Mouse (Mus musculus) thymus, adult 2 months (tissue): ENCODE results near the gene Lingo1. TPM values are rescaled to one million over a fixed set of nuclear protein-coding genes. Genes with fewer than 3 reads are reported as not detected.

ENCODE experiments used
- DNase-seq: peaks from one replicate; pipeline ENCODE4 v3.0.0; 2021
- H3K27ac ChIP-seq: fragments of 200-500 bp; 2 replicates; pipeline ENCODE4 v1.5.1; 2012; ENCODE audit warnings: low read length, control low read depth; ENCODE audit not compliant: control insufficient read depth, insufficient read depth
- H3K27me3 ChIP-seq: fragments of 200-500 bp; 2 replicates; pipeline ENCODE4 v1.6.1; 2012; ENCODE audit warnings: mild to moderate bottlenecking, low read length, moderate library complexity, mixed read lengths; ENCODE audit not compliant: control insufficient read depth, insufficient read depth
- H3K36me3 ChIP-seq: fragments of 200-500 bp; 2 replicates; pipeline ENCODE4 v1.6.1; 2012; ENCODE audit warnings: mild to moderate bottlenecking, low read length, moderate library complexity; ENCODE audit not compliant: control insufficient read depth, insufficient read depth
- H3K4me1 ChIP-seq: fragments of 200-500 bp; replicated peaks from 2 replicates; pipeline ENCODE4 v1.6.1; 2012; ENCODE audit warnings: low read length; ENCODE audit not compliant: control insufficient read depth, insufficient read depth
- H3K4me3 ChIP-seq: fragments of 200-500 bp; 2 replicates; pipeline ENCODE4 v1.5.1; 2012; ENCODE audit warnings: mild to moderate bottlenecking, low read length, control low read depth, moderate library complexity; ENCODE audit not compliant: control insufficient read depth, insufficient read depth
- CTCF ChIP-seq: fragments of 200-500 bp; IDR thresholded peaks from 2 replicates; pipeline ENCODE4 v1.5.1; 2012; ENCODE audit warnings: mild to moderate bottlenecking, control low read depth, low read length, moderate library complexity, borderline replicate concordance; ENCODE audit not compliant: control insufficient read depth, poor library complexity, insufficient read depth; ENCODE audit errors: extremely low read depth
- POLR2A ChIP-seq: fragments of 200-500 bp; IDR thresholded peaks from 2 replicates; pipeline ENCODE4 v1.6.1; 2012; ENCODE audit warnings: mild to moderate bottlenecking, low read length, control low read depth, moderate library complexity; ENCODE audit not compliant: control insufficient read depth, poor library complexity, insufficient read depth; ENCODE audit errors: extremely low read depth
- WGBS: fragments of 180-500 bp; shearing (Covaris S2); methylation state at CpG from one replicate; pipeline ENCODE4 v1.1.7; 2018; 5-methylcytosine and 5-hydroxymethylcytosine counted together
- polyA plus RNA-seq: library from polyadenylated mRNA; depleted of rRNA; stranded (reverse); fragments of >200 nt; gene quantifications from 2 replicates; pipeline ENCODE4 v1.2.3, GENCODE M21; 2012

Lingo1 gene
- polyA plus RNA-seq, 1 experiment = 5.2 TPM

GRCm38 (mm10) chr9:56637403-56637857 lies 158.8 kb downstream of the Lingo1 start:
- TF ChIP-seq POLR2A (no peak), CTCF (no peak)
- no peak overlapping the region for H3K4me3 ChIP-seq
- WGBS = 22% methylated on average over 29 of the region's 29 CpGs
- H3K27ac ChIP-seq = no peak overlapping the region
- H3K27me3 ChIP-seq = peaks cover 9% of the 10 kb centered on the region
- no peaks in the 10 kb centered on the region for H3K36me3 ChIP-seq
- peaks cover 24% of the 10 kb centered on the region for H3K4me1 ChIP-seq
- DNase-seq = no peak

DNA sequence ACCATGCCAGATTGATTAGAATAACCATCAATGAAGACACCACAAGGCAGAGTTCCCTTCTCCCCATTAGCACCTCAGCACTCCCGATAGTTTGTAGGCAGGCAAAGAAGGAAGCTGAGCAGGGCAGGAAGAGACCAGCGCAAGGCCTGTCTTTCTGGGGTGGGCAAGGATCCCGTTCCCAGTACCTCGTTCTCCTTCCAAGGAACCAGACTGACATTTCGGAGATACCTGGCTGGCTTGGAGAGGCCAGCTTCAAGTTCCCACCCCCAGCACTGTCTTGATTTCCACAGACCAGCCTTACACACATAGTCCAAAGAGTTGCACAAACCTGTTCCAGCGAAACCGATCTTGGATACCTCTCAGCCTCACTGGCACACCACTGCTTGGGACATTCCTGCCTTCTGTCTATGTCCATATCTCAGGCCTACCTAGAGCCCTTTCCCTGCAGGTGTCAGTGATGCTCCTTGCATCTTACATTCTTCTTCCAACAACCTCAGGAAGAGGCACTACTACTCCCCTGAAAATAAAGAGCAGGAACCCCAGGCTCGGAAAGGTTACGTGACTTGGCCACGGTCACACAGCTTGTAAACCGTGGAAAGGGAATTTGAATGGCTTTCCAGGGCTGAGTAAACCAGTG lies 159.4 kb downstream of the Lingo1 start:
- no peak for DNase-seq
- no peaks in the 10 kb centered on the region for H3K36me3 ChIP-seq
- H3K27me3 ChIP-seq = peaks cover 9% of the 10 kb centered on the region
- peaks cover 24% of the 10 kb centered on the region for H3K4me1 ChIP-seq
- TF ChIP-seq POLR2A (no peak), CTCF (no peak)
- no peak overlapping the region for H3K27ac ChIP-seq
- 68% methylated on average over 11 of the region's 11 CpGs for WGBS
- no peak overlapping the region for H3K4me3 ChIP-seq

DNA sequence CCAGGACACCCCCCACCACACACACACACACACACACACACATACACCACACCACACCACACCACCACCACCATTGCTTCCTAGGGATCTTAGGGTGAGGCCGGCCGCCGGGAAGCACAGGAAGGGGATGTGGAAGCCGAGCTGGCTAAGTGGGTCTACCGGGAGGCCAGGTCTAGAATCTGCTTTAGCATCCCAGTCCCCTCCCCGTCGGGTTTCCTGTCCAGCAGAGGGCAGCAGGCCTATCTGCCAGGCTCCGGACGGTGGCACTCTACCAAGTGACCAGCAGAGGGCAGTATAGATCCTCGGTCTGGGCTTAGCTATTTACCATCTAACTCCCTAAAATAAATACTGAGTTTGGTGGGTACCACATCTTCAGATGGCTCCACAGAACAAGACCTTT lies 160.1 kb downstream of the Lingo1 start:
- Histone ChIP-seq H3K4me1 (peaks cover 24% of the 10 kb centered on the region), H3K4me3 (0 out of 2 replicates have a peak overlapping the region, but pooled peaks have one; percentile 14), H3K27ac (no peak overlapping the region), H3K27me3 (peaks cover 9% of the 10 kb centered on the region), H3K36me3 (no peaks in the 10 kb centered on the region)
- DNase-seq = peak; percentile 79
- 1% methylated on average over 10 of the region's 10 CpGs for WGBS
- TF ChIP-seq CTCF (peak; percentile 98), POLR2A (no peak)

DNA sequence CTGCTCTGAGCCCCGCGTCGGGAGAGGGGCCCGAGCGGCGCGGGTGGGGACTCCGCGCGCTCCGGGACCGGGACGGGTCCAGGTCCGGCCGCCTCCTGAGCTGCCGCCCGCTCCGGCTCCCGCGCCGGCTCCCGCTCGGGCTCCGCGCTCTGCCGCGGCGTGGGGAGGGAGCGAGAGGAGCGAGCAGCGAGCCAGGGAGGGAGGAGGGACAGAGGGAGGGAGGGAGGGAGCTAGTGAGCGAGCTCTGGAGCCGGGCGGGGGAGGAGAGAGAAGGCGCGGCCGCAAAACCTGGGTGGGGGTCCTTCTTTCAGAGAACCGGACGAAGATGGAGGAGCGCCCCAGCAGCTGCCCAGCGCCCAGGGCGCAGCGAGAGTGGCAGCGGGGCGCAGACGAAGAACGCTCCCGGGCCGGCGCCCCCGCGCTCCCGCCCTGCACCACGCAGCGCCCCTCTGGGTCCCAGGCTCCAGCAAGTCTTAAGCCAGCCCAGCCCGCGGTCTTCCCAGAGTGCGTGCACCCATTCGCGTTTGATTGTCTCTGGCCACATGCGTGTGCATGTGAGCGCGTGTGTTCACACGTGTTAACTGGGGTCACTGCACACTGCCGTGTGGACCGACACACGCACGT lies 160.7 kb downstream of the Lingo1 start:
- no peaks in the 10 kb centered on the region for H3K36me3 ChIP-seq
- WGBS = under 1% methylated on average over 61 of the region's 68 CpGs
- TF ChIP-seq CTCF (no peak), POLR2A (no peak)
- peaks cover 24% of the 10 kb centered on the region for H3K4me1 ChIP-seq
- H3K4me3 ChIP-seq = peak overlapping the region; percentile 14
- no peak overlapping the region for H3K27ac ChIP-seq
- DNase-seq = no peak
- peaks cover 9% of the 10 kb centered on the region for H3K27me3 ChIP-seq

GRCm38 (mm10) chr9:56635121-56635497 lies 161.2 kb downstream of the Lingo1 start:
- Histone ChIP-seq H3K27me3 (peaks cover 9% of the 10 kb centered on the region), H3K4me3 (peak overlapping the region; percentile 14; the same call in 1 of the 2 replicates), H3K27ac (no peak overlapping the region), H3K4me1 (peaks cover 24% of the 10 kb centered on the region), H3K36me3 (no peaks in the 10 kb centered on the region)
- WGBS = 2% methylated on average over 40 of the region's 40 CpGs
- DNase-seq = no peak
- TF ChIP-seq POLR2A (no peak), CTCF (no peak)

DNA sequence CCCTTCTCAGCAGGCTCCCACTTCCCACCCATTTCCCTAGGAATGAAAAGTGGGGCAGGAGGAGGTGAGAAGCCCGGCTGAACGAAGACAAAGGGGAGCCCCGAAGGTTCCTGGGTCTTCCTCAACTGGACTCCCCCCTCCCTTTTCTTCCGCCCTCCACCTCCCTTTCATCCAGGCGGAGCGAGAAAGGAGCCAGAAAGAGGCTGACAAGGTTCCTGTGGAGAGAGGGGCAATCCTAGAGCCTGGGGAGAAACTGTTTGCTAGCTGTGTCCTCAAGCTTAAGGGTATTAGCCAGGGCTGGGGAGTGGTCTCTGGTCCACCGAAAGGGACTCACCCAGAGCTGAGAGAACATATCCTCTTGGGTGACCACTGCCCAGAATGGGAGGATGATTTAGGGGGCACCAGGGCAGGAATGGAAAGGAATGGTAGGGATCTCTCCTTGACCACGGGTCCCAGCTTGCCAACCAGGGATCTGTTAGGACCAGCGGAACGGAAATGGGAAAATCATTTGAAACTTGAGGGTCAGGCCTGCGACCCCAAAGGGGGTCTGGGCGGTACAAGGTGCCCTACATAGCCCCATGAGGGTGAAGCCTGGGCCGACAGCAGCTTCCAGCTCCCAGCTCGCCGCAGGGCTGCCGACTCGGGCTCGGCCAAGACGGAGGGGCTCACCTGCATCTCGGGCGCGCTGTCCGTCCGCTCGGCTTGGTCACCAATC lies 161.7 kb downstream of the Lingo1 start:
- Histone ChIP-seq H3K27me3 (peaks cover 9% of the 10 kb centered on the region), H3K27ac (no peak overlapping the region), H3K4me3 (no peak overlapping the region), H3K4me1 (peaks cover 24% of the 10 kb centered on the region), H3K36me3 (no peaks in the 10 kb centered on the region)
- TF ChIP-seq CTCF = no peak
- no peak for TF ChIP-seq POLR2A
- DNase-seq = no peak
- 12% methylated on average over 25 of the region's 25 CpGs for WGBS
